In genomic region chr3:116862621-116863020, GRCm38 (mm10) we compare ENCODE assay signal across 2 mouse cellular contexts.
TF ChIP-seq lines count a peak whose summit lies in the region.

No protein-coding gene starts in this region.

TF ChIP-seq in CH12.LX, 34 proteins besides CTCF, POLR2A, EP300 and RAD21:
- TF ChIP-seq ZNF384 (IDR thresholded peaks at IDR 0.05; ENCODE audit: low read depth, low read length) (peak; percentile 56; the same call in 1 of the 2 replicates), ZMIZ1 (IDR thresholded peaks at IDR 0.05; ENCODE audit: low read depth, low read length) (no peak)

TF ChIP-seq in MEL, 35 proteins besides CTCF, POLR2A, EP300 and RAD21 (continued from another document):
- TF ChIP-seq MXI1 (IDR thresholded peaks at IDR 0.05; ENCODE audit: low read depth, low read length), result peak; percentile 45; the same call in 1 of the 2 replicates
